Mouse (Mus musculus) ES-E14 (cell line): ENCODE data around the gene Rabl6. TPM values are rescaled to one million over a fixed set of nuclear protein-coding genes. Genes with fewer than 3 reads are reported as not detected.

Source experiments
- DNase-seq: peaks from one replicate; pipeline ENCODE4 v3.0.0-alpha.2; 2013; ENCODE audit warnings: low read depth, low spot score
- H3K27ac ChIP-seq: 2 replicates; pipeline ENCODE4 v1.5.1; 2012; ENCODE audit warnings: low read depth, mild to moderate bottlenecking, low read length, moderate library complexity, mixed read lengths; ENCODE audit not compliant: poor library complexity, insufficient read depth, severe bottlenecking
- H3K36me3 ChIP-seq: 2 replicates; pipeline ENCODE4 v1.6.1; 2012; ENCODE audit warnings: mild to moderate bottlenecking, low read length, moderate library complexity, mixed read lengths; ENCODE audit not compliant: control insufficient read depth, poor library complexity, insufficient read depth, severe bottlenecking
- H3K4me1 ChIP-seq, 2 experiments: fragments of 150-350 bp in 1 of 2; sonication (generic) in 1 of 2; 2 replicates each; pipeline ENCODE4 v1.6.1; 2012; ENCODE audit warnings: low read length in 2 of 2, mild to moderate bottlenecking in 1 of 2, mixed read lengths in 1 of 2; ENCODE audit not compliant: control insufficient read depth in 2 of 2, insufficient read depth in 2 of 2, poor library complexity in 1 of 2
- H3K4me3 ChIP-seq, 2 experiments: fragments of 150-350 bp in 1 of 2; sonication (generic) in 1 of 2; 2 replicates each; pipeline ENCODE4 v1.5.1; 2012; ENCODE audit warnings: low read length in 2 of 2, low read depth in 1 of 2, mild to moderate bottlenecking in 1 of 2, mixed read lengths in 1 of 2; ENCODE audit not compliant: insufficient read depth in 1 of 2, poor library complexity in 1 of 2, severe bottlenecking in 1 of 2
- H3K9ac ChIP-seq: 2 replicates; pipeline ENCODE4 v1.6.1; 2012; ENCODE audit warnings: low read depth, mild to moderate bottlenecking, low read length, mixed read lengths; ENCODE audit not compliant: poor library complexity, insufficient read depth, severe bottlenecking
- H3K9me3 ChIP-seq: fragments of 150-350 bp; sonication (generic); 2 replicates; pipeline ENCODE4 v1.6.1; 2012; ENCODE audit warnings: low read depth, mild to moderate bottlenecking, low read length; ENCODE audit not compliant: control insufficient read depth, insufficient read depth
- CHD2 ChIP-seq: IDR thresholded peaks from 2 replicates; pipeline ENCODE4 v1.6.1; 2014; ENCODE audit warnings: mild to moderate bottlenecking, low read depth, low read length, inconsistent platforms
- HCFC1 ChIP-seq: IDR thresholded peaks from 2 replicates; pipeline ENCODE4 v1.6.1; 2012; ENCODE audit warnings: low read length, inconsistent platforms, borderline replicate concordance; ENCODE audit not compliant: insufficient read depth
- MAFK ChIP-seq: IDR thresholded peaks from 2 replicates; pipeline ENCODE4 v1.6.1; 2014; ENCODE audit warnings: mild to moderate bottlenecking, low read depth, low read length, inconsistent platforms; ENCODE audit not compliant: insufficient read depth
- ZC3H11A ChIP-seq: IDR thresholded peaks from 2 replicates; pipeline ENCODE4 v1.6.1; 2012; ENCODE audit warnings: low read depth, mild to moderate bottlenecking, inconsistent platforms, low read length, borderline replicate concordance
- ZNF384 ChIP-seq: IDR thresholded peaks from 2 replicates; pipeline ENCODE4 v1.6.1; 2012; ENCODE audit warnings: low read depth, low read length, inconsistent platforms
- in situ Hi-C, 2 experiments: fragments of 600-800 bp; cut with MboI; formaldehyde crosslinking; loops; one replicate each; pipeline ENCODE4 v1.15.1; 2025; ENCODE audit warnings: low sequenced_read_pairs in 2 of 2, inconsistent platforms in 1 of 2; ENCODE audit not compliant: unreplicated experiment in 2 of 2
- total RNA-seq: library from RNA; depleted of rRNA; stranded (reverse); fragments of 300-350 nt; gene quantifications from 2 replicates; pipeline ENCODE4 v1.2.3, GENCODE M21; 2012

The Rabl6 gene
- total RNA-seq, 1 experiment = 45.8 TPM

GRCm38 (mm10) chr2:25587290-25587689, 21.0 kb downstream of the Rabl6 start:
- in situ Hi-C loops = no loop called here
- peaks cover 0 to 5% of the 10 kb centered on the region in 2 experiments; a peak in 1 of 4 replicates for H3K4me1 ChIP-seq
- no peak for TF ChIP-seq CHD2
- no peak for TF ChIP-seq MAFK
- no peak for TF ChIP-seq ZNF384
- TF ChIP-seq ZC3H11A = no peak
- no peak for TF ChIP-seq HCFC1
- no peaks in the 10 kb centered on the region for H3K9me3 ChIP-seq
- H3K9ac ChIP-seq = no peak overlapping the region
- H3K4me3 ChIP-seq = no peak overlapping the region
- H3K27ac ChIP-seq = no peak overlapping the region
- peaks cover 36% of the 10 kb centered on the region; the same call in 1 of the 2 replicates for H3K36me3 ChIP-seq
- no peak for DNase-seq

- H3K36me3 ChIP-seq = peaks cover 30% of the 10 kb centered on the region; the same call in 1 of the 2 replicates
- no peak overlapping the region for H3K4me3 ChIP-seq
- in situ Hi-C loops = no loop called here
- TF ChIP-seq ZNF384 (no peak), CHD2 (no peak), MAFK (no peak), ZC3H11A (no peak), HCFC1 (no peak)
- H3K27ac ChIP-seq = no peak overlapping the region
- H3K9me3 ChIP-seq = no peaks in the 10 kb centered on the region
- no peak overlapping the region for H3K9ac ChIP-seq
- peaks cover 0 to 11% of the 10 kb centered on the region in 2 experiments; a peak in 1 of 4 replicates for H3K4me1 ChIP-seq
- DNase-seq = no peak
Measured at GRCm38 (mm10) chr2:25585601-25586000, 22.7 kb downstream of the Rabl6 start.

DNA sequence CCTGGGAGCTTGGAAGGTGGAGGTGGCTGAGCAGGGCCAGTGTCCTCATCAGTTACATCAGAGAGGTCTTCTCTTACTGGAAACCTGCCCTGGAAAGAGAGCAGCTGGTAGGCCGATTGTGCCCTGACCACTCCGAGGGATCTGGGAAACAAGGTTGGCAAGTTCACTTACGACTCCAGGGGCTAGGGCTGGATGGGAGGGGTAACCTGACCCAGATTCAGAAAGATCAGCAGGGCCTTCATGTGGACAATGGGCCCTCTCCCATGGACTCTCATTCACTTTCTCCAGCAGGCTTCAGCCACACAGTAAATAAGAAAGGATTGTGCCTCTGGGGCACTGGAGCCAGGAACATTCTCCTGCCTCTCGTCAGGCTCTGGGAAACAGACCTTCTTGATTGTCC, 23.5 kb downstream of the Rabl6 start:
- Histone ChIP-seq H3K4me3 (no peak overlapping the region), H3K27ac (no peak overlapping the region), H3K4me1 (peaks cover 0 to 11% of the 10 kb centered on the region in 2 experiments; a peak in 1 of 4 replicates), H3K9ac (no peak overlapping the region), H3K36me3 (peaks cover 30% of the 10 kb centered on the region; the same call in 1 of the 2 replicates), H3K9me3 (no peaks in the 10 kb centered on the region)
- no peak for DNase-seq
- TF ChIP-seq CHD2 (no peak), HCFC1 (no peak), ZNF384 (no peak), MAFK (no peak), ZC3H11A (no peak)
- in situ Hi-C loops = no loop called here

GRCm38 (mm10) chr2:25584152-25584551, 24.2 kb downstream of the Rabl6 start:
- in situ Hi-C loops = no loop called here

More at GRCm38 (mm10) chr2:25584152-25584551, 24.2 kb downstream of the Rabl6 start:
- Histone ChIP-seq H3K4me3 (no peak overlapping the region), H3K4me1 (peaks cover 0 to 11% of the 10 kb centered on the region in 2 experiments; a peak in 2 of 4 replicates), H3K27ac (no peak overlapping the region), H3K9me3 (no peaks in the 10 kb centered on the region), H3K36me3 (peaks cover 30% of the 10 kb centered on the region; the same call in 1 of the 2 replicates), H3K9ac (no peak overlapping the region)
- no peak for DNase-seq
- TF ChIP-seq ZC3H11A (no peak), ZNF384 (no peak), HCFC1 (no peak), MAFK (no peak), CHD2 (no peak)
